23 mouse cellular contexts compared by ENCODE assay signal in genomic region chr17:5542177-5542576, GRCm38 (mm10). TPM values are rescaled to one million over a fixed set of nuclear protein-coding genes. Genes with fewer than 3 reads are reported as not detected.
DNase-seq lines count a peak whose midpoint lies in the region; ATAC-seq and TF ChIP-seq lines count a peak whose summit lies in the region.
"Had no signal": no experiment of that assay in that cellular context is flagged by ENCODE, and none has a peak within 500 bp of the region (broad histone marks: within the 10 kb centered on the region; RNA-seq: fewer than 3 reads in every experiment).

No protein-coding gene starts in this region.

- no peak for TF ChIP-seq EP300 in liver, postnatal 0 days (IDR thresholded peaks at IDR 0.05; ENCODE audit: low read depth)

- no peaks in the 10 kb centered on the region for H3K36me3 ChIP-seq in liver, embryonic 11.5 days (ENCODE audit: control insufficient read depth, insufficient read depth, low read length)
- no peaks in the 10 kb centered on the region for H3K36me3 ChIP-seq in liver, embryonic 12.5 days
- no peaks in the 10 kb centered on the region for H3K36me3 ChIP-seq in liver, postnatal 0 days (replicated peaks; ENCODE audit: insufficient read depth, low read length)
- no peaks in the 10 kb centered on the region for H3K36me3 ChIP-seq in liver, embryonic 13.5 days
- H3K36me3 ChIP-seq in heart, embryonic 11.5 days (ENCODE audit: control insufficient read depth, insufficient read depth, low read length) = no peaks in the 10 kb centered on the region

- H3K27ac ChIP-seq in liver, embryonic 11.5 days (ENCODE audit: low read depth, low read length) = no peak overlapping the region
- H3K27ac ChIP-seq in liver, embryonic 12.5 days = no peak overlapping the region
- H3K27ac ChIP-seq in liver, postnatal 0 days (ENCODE audit: low read depth) = no peak overlapping the region
- no peak overlapping the region for H3K27ac ChIP-seq in liver, embryonic 13.5 days
- no peak overlapping the region for H3K27ac ChIP-seq in heart, embryonic 11.5 days (ENCODE audit: low read depth, low read length)

- peaks cover 2% of the 10 kb centered on the region; the same call in 1 of the 2 replicates for H3K27me3 ChIP-seq in liver, embryonic 11.5 days (replicated peaks; ENCODE audit: control insufficient read depth, insufficient read depth, low read length)
- no peaks in the 10 kb centered on the region for H3K27me3 ChIP-seq in liver, embryonic 12.5 days (replicated peaks)
- H3K27me3 ChIP-seq in liver, postnatal 0 days (ENCODE audit: insufficient read depth, low read length) = no peaks in the 10 kb centered on the region
- H3K27me3 ChIP-seq in liver, embryonic 13.5 days = no peaks in the 10 kb centered on the region
- no peaks in the 10 kb centered on the region for H3K27me3 ChIP-seq in heart, embryonic 11.5 days (ENCODE audit: control insufficient read depth, insufficient read depth, low read length)
- H3K27me3 ChIP-seq: CH12.LX, Patski had no signal

- WGBS in liver, embryonic 11.5 days = 79% methylated on average over 2 of the region's 2 CpGs
- 71% methylated on average over 2 of the region's 2 CpGs for WGBS in liver, embryonic 12.5 days (ENCODE audit: insufficient replicate concordance)
- WGBS in liver, postnatal 0 days (ENCODE audit: insufficient replicate concordance) = 83% methylated on average over 2 of the region's 2 CpGs
- WGBS in liver, embryonic 13.5 days (ENCODE audit: insufficient replicate concordance) = 75% methylated on average over 2 of the region's 2 CpGs
- 82% methylated on average over 2 of the region's 2 CpGs for WGBS in heart, embryonic 11.5 days (ENCODE audit: insufficient replicate concordance)

- no peaks in the 10 kb centered on the region; the same call in 1 of the 2 replicates for H3K4me1 ChIP-seq in liver, embryonic 11.5 days (replicated peaks; ENCODE audit: control insufficient read depth, insufficient read depth, low read length)
- H3K4me1 ChIP-seq in liver, embryonic 12.5 days = peaks cover 25% of the 10 kb centered on the region
- no peaks in the 10 kb centered on the region for H3K4me1 ChIP-seq in liver, postnatal 0 days (ENCODE audit: insufficient read depth)
- H3K4me1 ChIP-seq in liver, embryonic 13.5 days (replicated peaks) = peaks cover 19% of the 10 kb centered on the region
- H3K4me1 ChIP-seq in heart, embryonic 11.5 days (ENCODE audit: control insufficient read depth, insufficient read depth, low read length) = no peaks in the 10 kb centered on the region

- no peak for TF ChIP-seq CTCF in liver, postnatal 0 days (IDR thresholded peaks at IDR 0.05; ENCODE audit: low read depth)

- no peaks in the 10 kb centered on the region for H3K9me3 ChIP-seq in liver, embryonic 11.5 days (ENCODE audit: control insufficient read depth, low read length)
- H3K9me3 ChIP-seq in liver, embryonic 12.5 days (replicated peaks) = no peaks in the 10 kb centered on the region
- H3K9me3 ChIP-seq in liver, postnatal 0 days (ENCODE audit: low read length) = no peaks in the 10 kb centered on the region
- no peaks in the 10 kb centered on the region for H3K9me3 ChIP-seq in liver, embryonic 13.5 days (replicated peaks)
- H3K9me3 ChIP-seq in heart, embryonic 11.5 days (replicated peaks; ENCODE audit: control insufficient read depth, low read length) = no peaks in the 10 kb centered on the region
- H3K9me3 ChIP-seq: G1E had no signal

- no peak overlapping the region for H3K4me2 ChIP-seq in liver, embryonic 11.5 days
- H3K4me2 ChIP-seq in liver, embryonic 12.5 days = no peak overlapping the region; the same call in 1 of the 2 replicates
- no peak overlapping the region for H3K4me2 ChIP-seq in liver, postnatal 0 days (ENCODE audit: low read depth, low read length)
- H3K4me2 ChIP-seq in liver, embryonic 13.5 days = 0 out of 2 replicates have a peak overlapping the region, but pooled peaks have one; percentile 3
- H3K4me2 ChIP-seq in heart, embryonic 11.5 days = no peak overlapping the region

- H3K4me3 ChIP-seq in liver, embryonic 11.5 days (ENCODE audit: low read depth, low read length) = no peak overlapping the region
- no peak overlapping the region for H3K4me3 ChIP-seq in liver, embryonic 12.5 days
- H3K4me3 ChIP-seq in liver, postnatal 0 days (ENCODE audit: low read depth, low read length) = no peak overlapping the region
- no peak overlapping the region for H3K4me3 ChIP-seq in liver, embryonic 13.5 days (replicated peaks)
- no peak overlapping the region for H3K4me3 ChIP-seq in heart, embryonic 11.5 days (ENCODE audit: low read depth, low read length)

- peak; percentile 40 for DNase-seq in liver
- DNase-seq in liver, embryonic 11.5 days (ENCODE audit: low spot score) = no peak
- no peak for DNase-seq in liver, postnatal 0 days
- DNase-seq in c-Kit-negative CD71-positive TER-119-positive erythroid progenitor cells, embryonic 14.5 days (ENCODE audit: low read depth, low spot score) = peak; percentile 22
- DNase-seq in liver, embryonic 13.5 days = no peak
- DNase-seq in heart, adult 9 months (ENCODE audit: low spot score in 2 of 2) = no peak
- DNase-seq: adrenal gland, adult 2 months; adrenal gland, adult 8-10 months; adrenal gland, postnatal 10 days; adrenal gland, postnatal 14 days; adrenal gland, postnatal 25 days; adrenal gland, postnatal 36 days; B cell, adult 2 months; cerebellum, adult 11 months; cerebellum, adult 11-12 months; cerebellum, adult 18-20 months had no signal

- H3K9ac ChIP-seq in liver, embryonic 11.5 days (ENCODE audit: low read depth, low read length) = no peak overlapping the region
- H3K9ac ChIP-seq in liver, embryonic 12.5 days = no peak overlapping the region
- no peak overlapping the region for H3K9ac ChIP-seq in liver, postnatal 0 days (replicated peaks)
- no peak overlapping the region; the same call in 1 of the 2 replicates for H3K9ac ChIP-seq in liver, embryonic 13.5 days
- no peak overlapping the region for H3K9ac ChIP-seq in heart, embryonic 11.5 days (ENCODE audit: low read depth, low read length)

- no peak for ATAC-seq in liver, embryonic 11.5 days (replicated peaks; ENCODE audit: low FRiP score)
- ATAC-seq in liver, embryonic 12.5 days = peak; percentile 77
- ATAC-seq in liver, postnatal 0 days = no peak
- ATAC-seq in liver, embryonic 13.5 days (ENCODE audit: low read depth) = peak; percentile 74
- ATAC-seq in heart, embryonic 11.5 days (replicated peaks; ENCODE audit: insufficient number of reproducible peaks, low FRiP score, low TSS enrichment) = no peak
- ATAC-seq: activated CD4-positive, CD25-positive, alpha-beta regulatory T cell, adult 4 months; CD4-positive, CD25-positive, alpha-beta regulatory T cell, adult 4 months; Patski had no signal

RNA-seq across cellular contexts. Expression of gene Zdhhc14, which starts 49.8 kb away (rescaled TPM):
- 6.2 and 7.5 TPM in 2 replicates for polyA plus RNA-seq in liver, embryonic 11.5 days (2014; fragmentation: Nextera tagmentation; extraction: Ambion mirVana)
- polyA plus RNA-seq in liver, embryonic 12.5 days (2016; fragmentation: Nextera tagmentation; extraction: Ambion mirVana) = 10.6 and 11.8 TPM in 2 replicates
- polyA plus RNA-seq in liver, postnatal 0 days (2015; fragmentation: Nextera tagmentation; extraction: Ambion mirVana) = 2.4 and 2.7 TPM in 2 replicates
- 4.7 and 6.0 TPM in 2 replicates for polyA plus RNA-seq in liver, embryonic 13.5 days (2015; fragmentation: Nextera tagmentation; extraction: Ambion mirVana)
- 1.6 and 1.8 TPM in 2 replicates for polyA plus RNA-seq in heart, embryonic 11.5 days (2014; fragmentation: Nextera tagmentation; extraction: Ambion mirVana)

Comparison
In these comparisons a context has a peak if more than half of its experiments do, and no peak if none do; other contexts are left out.
1. DNase-seq: peak in liver (single experiment) and c-Kit-negative CD71-positive TER-119-positive erythroid progenitor cells, embryonic 14.5 days (single experiment); none in liver, embryonic 11.5 days (single experiment), liver, postnatal 0 days (single experiment), liver, embryonic 13.5 days (single experiment) and heart, adult 9 months (0 of 2).
2. ATAC-seq: peak in liver, embryonic 12.5 days (single experiment) and liver, embryonic 13.5 days (single experiment); none in liver, embryonic 11.5 days (single experiment), liver, postnatal 0 days (single experiment) and heart, embryonic 11.5 days (single experiment).